Mouse (Mus musculus): ENCODE data around the gene Nagk. TPM values are rescaled to one million over a fixed set of nuclear protein-coding genes. Genes with fewer than 3 reads are reported as not detected.

Nagk gene
- polyA plus RNA-seq (2015; fragmentation: Nextera tagmentation; extraction: Ambion mirVana) = 55.4 and 58.0 TPM in 2 replicates

DNA sequence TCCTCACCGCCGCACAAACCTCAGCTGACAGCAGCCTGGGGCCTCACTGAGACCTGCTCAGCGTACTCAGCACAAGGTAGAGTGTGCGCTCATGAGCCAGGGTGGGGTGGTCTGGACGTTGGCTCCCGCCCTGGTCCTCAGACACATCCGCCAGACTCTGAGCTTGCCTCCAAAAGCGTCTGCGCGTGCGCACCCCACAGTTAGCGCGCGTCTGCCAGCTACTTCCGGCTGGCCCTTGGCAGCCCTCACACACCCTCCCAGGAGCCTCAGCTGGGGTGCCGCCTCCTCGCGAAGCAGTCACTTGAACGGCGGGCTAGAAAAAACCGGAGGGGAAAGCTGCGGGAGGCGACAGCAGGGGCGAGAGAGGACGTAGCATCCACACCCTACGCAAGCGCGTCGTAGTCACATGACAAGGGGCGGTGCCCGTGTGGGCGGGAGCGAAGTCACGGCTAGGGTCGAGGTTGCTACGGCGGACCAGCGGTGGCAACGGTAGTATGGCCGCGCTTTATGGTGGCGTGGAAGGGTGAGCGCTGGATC, at the start of gene Nagk:
TSS of gene Nagk (plus strand) at position 223 of the 537 bp plus-strand sequence.
- H3K9ac ChIP-seq = peak within 1 kb of the TSS; percentile 78
- under 1% methylated on average over 43 of the region's 43 CpGs for WGBS
- no peaks in the 10 kb centered on the region for H3K27me3 ChIP-seq
- H3K9me3 ChIP-seq = no peaks in the 10 kb centered on the region
- peak within 1 kb of the TSS; percentile 94 for H3K27ac ChIP-seq
- peak; percentile 95 for ATAC-seq (ENCODE audit: insufficient number of reproducible peaks, insufficient read depth, low FRiP score, low TSS enrichment, low read depth)
- peak within 1 kb of the TSS; percentile 71 for H3K4me2 ChIP-seq
- peaks cover 6% of the 10 kb centered on the region for H3K4me1 ChIP-seq
- H3K36me3 ChIP-seq = peaks cover 12% of the 10 kb centered on the region; the same call in 1 of the 2 replicates
- H3K4me3 ChIP-seq = peak within 1 kb of the TSS; percentile 55

DNA sequence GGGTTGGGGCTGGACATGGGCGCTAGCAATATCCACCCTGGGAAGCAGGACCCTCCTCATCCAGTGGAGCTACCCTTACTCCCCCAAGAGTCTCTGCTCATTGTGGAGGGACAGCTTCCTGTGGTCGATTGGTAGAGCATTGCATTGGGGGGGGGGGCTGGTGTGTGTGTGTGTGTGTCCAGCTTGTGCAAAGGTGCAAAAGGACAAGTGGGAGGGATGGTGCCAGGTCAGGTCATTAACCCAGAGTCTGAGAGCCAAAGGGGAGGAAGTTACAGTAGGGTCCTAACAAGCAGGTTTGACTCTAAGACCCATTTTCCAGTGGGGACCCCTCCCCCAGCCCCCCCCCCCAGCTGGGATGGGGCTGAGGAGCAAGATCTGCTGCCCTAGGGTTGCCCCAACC, 49.3 kb upstream of the Nagk start:
- ATAC-seq (ENCODE audit: insufficient number of reproducible peaks, insufficient read depth, low FRiP score, low TSS enrichment, low read depth) = no peak

DNA sequence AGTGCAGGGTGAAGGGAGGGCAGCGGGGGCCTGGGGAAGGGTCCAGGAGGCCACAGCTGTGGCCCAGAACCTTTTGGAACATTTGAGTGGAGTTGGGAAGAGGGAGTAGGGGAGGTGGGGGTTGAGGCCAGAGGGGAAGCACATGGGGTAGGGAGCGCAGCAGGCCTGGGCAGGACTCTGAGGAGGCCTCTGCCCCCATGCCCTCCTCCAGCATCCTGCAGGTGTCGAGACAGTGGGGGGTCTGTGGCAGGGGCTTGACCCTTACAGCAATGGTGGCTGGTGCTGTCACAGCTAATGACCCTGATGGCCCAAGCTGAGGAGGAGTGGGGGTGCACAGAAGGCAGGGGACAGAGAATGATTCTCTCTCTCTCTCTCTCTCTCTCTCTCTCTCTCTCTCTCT, 45.5 kb upstream of the Nagk start:
- H3K4me1 ChIP-seq = 0 out of 2 replicates have a peak, but pooled peaks cover 10% of the 10 kb centered on the region
- no peak overlapping the region for H3K4me2 ChIP-seq
- H3K9ac ChIP-seq = no peak overlapping the region
- H3K27ac ChIP-seq = no peak overlapping the region
- peaks cover 47% of the 10 kb centered on the region for H3K27me3 ChIP-seq
- H3K9me3 ChIP-seq = no peaks in the 10 kb centered on the region
- WGBS = 47% methylated on average over 3 of the region's 3 CpGs
- H3K4me3 ChIP-seq = no peak overlapping the region
- H3K36me3 ChIP-seq = no peaks in the 10 kb centered on the region
- no peak for ATAC-seq (ENCODE audit: insufficient number of reproducible peaks, insufficient read depth, low FRiP score, low TSS enrichment, low read depth)

More for the DNA sequence above, 49.3 kb upstream of the Nagk start:
- no peaks in the 10 kb centered on the region for H3K36me3 ChIP-seq
- no peak overlapping the region for H3K27ac ChIP-seq
- H3K4me3 ChIP-seq = no peak overlapping the region
- H3K4me1 ChIP-seq = 0 out of 2 replicates have a peak, but pooled peaks cover 9% of the 10 kb centered on the region
- WGBS = 52% methylated on average over 2 of the region's 2 CpGs
- no peak overlapping the region for H3K9ac ChIP-seq
- H3K9me3 ChIP-seq = 0 out of 2 replicates have a peak, but pooled peaks cover 7% of the 10 kb centered on the region
- H3K27me3 ChIP-seq = peaks cover 35% of the 10 kb centered on the region
- no peak overlapping the region for H3K4me2 ChIP-seq

DNA sequence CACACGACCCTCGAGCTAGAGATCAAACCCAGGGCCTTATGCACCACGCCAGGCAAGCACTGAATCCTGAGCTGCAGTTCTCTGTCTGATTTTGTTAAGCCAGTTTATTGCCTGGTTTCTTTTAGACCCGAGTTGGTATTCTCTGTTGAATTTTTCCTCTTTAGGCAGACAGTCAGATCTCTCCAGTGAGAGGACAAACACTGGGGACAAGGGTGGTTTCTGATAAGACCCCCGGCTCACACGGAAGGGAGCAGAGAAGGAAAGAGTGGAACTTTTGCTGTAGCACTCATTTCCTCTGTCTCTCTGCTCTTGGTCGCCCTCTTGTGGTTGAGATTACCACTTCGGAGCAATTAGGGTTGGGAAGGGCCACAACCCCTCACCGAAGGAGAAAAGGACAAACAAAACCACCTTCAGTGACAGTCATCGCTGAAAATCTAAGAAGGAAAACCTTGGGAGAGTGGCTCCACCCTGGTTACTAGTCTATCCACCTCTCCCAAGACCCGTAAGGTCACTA, 44.6 kb upstream of the Nagk start:
- H3K27ac ChIP-seq = no peak overlapping the region
- no peaks in the 10 kb centered on the region for H3K36me3 ChIP-seq
- no peak for ATAC-seq (ENCODE audit: insufficient number of reproducible peaks, insufficient read depth, low FRiP score, low TSS enrichment, low read depth)
- peak overlapping the region; percentile 27; the same call in 1 of the 2 replicates for H3K9ac ChIP-seq
- H3K9me3 ChIP-seq = no peaks in the 10 kb centered on the region
- H3K4me2 ChIP-seq = peak overlapping the region; percentile 33; the same call in 1 of the 2 replicates
- peaks cover 43% of the 10 kb centered on the region for H3K27me3 ChIP-seq
- 8% methylated on average over 11 of the region's 11 CpGs for WGBS
- no peak overlapping the region for H3K4me3 ChIP-seq
- H3K4me1 ChIP-seq = 0 out of 2 replicates have a peak, but pooled peaks cover 6% of the 10 kb centered on the region

DNA sequence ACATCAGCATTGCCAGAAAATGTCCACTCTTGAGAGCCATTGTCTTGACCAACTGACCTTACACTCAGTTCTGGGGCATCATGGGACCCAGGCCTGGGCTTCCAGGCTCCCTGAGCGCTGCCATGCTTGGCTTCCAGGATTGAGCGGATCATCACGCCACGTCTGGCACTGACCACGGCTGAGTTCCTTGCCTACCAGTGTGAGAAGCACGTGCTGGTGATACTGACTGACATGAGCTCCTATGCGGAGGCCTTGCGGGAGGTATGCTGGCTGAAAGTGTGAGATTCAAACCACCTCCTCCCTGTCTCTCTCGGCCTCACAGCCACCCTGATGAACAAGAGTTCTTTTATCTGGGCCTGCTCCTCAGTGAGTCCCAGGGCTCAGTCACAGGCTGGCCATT, 38.7 kb upstream of the Nagk start:
- H3K27me3 ChIP-seq = peaks cover 69% of the 10 kb centered on the region
- H3K36me3 ChIP-seq = no peaks in the 10 kb centered on the region
- H3K27ac ChIP-seq = no peak overlapping the region
- 71% methylated on average over 9 of the region's 9 CpGs for WGBS
- no peak for ATAC-seq (ENCODE audit: insufficient number of reproducible peaks, insufficient read depth, low FRiP score, low TSS enrichment, low read depth)
- no peak overlapping the region for H3K4me3 ChIP-seq
- no peak overlapping the region for H3K9ac ChIP-seq
- H3K4me2 ChIP-seq = no peak overlapping the region
- H3K9me3 ChIP-seq = no peaks in the 10 kb centered on the region
- peaks cover 10% of the 10 kb centered on the region; the same call in 1 of the 2 replicates for H3K4me1 ChIP-seq

DNA sequence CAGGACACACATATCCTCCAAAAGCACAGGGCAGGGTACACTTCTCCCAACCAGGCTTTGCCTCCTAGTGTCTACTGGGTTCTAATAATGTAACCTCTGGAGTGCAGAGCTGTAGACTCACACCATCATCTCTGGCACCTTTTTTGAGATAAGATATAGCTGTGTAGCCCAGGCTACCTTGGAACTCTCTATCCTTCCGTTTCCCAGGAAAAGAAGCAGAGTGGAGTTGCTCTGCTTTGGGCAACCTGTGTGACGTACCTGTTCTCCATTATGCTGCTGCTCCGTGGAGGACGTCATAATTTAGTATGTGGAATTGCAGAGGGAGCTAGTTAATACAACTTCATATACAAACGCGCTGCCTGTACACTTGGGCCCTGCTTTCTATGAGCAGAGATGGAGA, 32.4 kb upstream of the Nagk start, which contains the start of gene Ankrd53:
TSS of gene Ankrd53 (plus strand) at position 301 of the 400 bp plus-strand sequence.
- H3K4me1 ChIP-seq = peaks cover 17% of the 10 kb centered on the region
- H3K4me2 ChIP-seq = peak within 1 kb of the TSS; percentile 68
- no peaks in the 10 kb centered on the region for H3K36me3 ChIP-seq
- H3K9ac ChIP-seq = peak within 1 kb of the TSS; percentile 66
- no peaks in the 10 kb centered on the region for H3K9me3 ChIP-seq
- ATAC-seq (ENCODE audit: insufficient number of reproducible peaks, insufficient read depth, low FRiP score, low TSS enrichment, low read depth) = no peak
- H3K27ac ChIP-seq = no peak within 1 kb of the TSS
- WGBS = 23% methylated on average over 6 of the region's 6 CpGs
- H3K27me3 ChIP-seq = peaks cover 67% of the 10 kb centered on the region
- H3K4me3 ChIP-seq = peak within 1 kb of the TSS; percentile 41

DNA sequence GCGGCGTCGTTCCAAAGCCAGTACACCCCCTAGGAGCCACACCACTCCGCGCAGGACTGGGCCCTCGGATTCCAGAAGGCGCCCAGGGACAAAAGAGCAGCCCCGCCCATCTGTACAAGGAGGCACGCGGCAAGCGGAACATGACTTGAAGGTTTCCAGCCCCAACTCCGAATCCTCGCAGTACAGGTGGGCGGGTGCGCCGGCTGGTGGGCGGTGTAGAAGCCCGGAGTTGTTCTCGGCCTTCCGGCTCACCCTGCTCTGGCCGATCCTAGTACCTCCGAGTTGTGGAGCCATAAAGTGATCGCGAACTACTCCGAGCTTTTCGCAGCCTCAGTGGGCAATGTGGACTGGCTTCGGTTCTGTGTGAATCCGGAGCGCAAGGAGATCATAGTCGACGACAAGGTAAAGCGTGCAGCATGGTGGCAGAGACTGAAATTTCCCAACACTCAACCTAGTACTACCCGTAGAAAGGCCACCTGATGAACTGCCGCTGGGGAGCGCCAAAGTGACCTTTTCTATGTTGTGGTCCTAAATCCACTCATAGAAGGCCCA, 31.8 kb upstream of the Nagk start:
- H3K9me3 ChIP-seq = no peaks in the 10 kb centered on the region
- 0 out of 2 replicates have a peak, but pooled peaks cover 1% of the 10 kb centered on the region for H3K36me3 ChIP-seq
- 0 out of 2 replicates have a peak, but pooled peaks have one; percentile 27 for ATAC-seq (ENCODE audit: insufficient number of reproducible peaks, insufficient read depth, low FRiP score, low TSS enrichment, low read depth)
- peaks cover 61% of the 10 kb centered on the region for H3K27me3 ChIP-seq
- under 1% methylated on average over 35 of the region's 35 CpGs for WGBS
- H3K9ac ChIP-seq = peak overlapping the region; percentile 66
- peaks cover 17% of the 10 kb centered on the region for H3K4me1 ChIP-seq
- peak overlapping the region; percentile 68 for H3K4me2 ChIP-seq
- H3K27ac ChIP-seq = no peak overlapping the region
- H3K4me3 ChIP-seq = peak overlapping the region; percentile 41

DNA sequence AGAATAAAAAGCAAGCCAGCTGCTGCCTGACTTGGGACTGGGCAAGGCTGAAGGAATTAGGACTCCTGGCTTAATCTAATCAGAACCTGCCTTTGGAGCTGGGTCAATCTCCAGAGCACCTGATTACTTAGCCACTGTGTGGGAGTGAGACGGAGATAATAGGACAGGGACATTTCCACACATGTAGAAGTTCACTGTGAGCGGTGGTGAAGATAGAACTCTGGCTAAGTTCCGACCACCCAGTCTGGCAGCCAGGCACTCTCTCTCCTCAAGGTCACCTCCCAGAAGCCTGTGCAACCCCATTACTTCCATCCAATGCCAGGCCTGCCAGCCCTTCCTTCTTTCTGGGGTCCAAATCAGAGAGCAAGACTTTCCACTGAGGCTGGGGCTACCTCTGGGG, 27.8 kb upstream of the Nagk start:
- WGBS = 84% methylated on average over 3 of the region's 3 CpGs
- ATAC-seq (ENCODE audit: insufficient number of reproducible peaks, insufficient read depth, low FRiP score, low TSS enrichment, low read depth) = no peak

DNA sequence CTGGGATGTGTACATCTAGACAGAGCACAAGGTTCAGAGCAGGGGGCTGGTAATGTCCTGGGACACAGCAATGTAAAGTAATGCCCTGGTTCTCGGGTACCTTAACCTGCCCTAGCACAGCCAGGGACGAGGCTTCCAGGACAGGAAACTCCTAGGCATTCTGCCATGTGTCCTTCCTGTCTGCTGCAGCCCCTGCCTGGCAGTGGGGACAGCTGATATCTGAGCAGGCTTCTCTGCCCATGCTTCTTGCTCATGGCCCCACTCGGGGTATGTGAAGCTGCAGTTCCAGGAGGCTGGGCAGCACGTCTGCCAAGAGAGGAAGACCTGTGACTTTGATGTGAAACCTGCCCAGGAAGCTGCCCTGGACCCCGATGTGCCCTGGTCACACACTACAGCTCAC, 26.3 kb upstream of the Nagk start:
- 77% methylated on average over 5 of the region's 5 CpGs for WGBS
- peaks cover 12% of the 10 kb centered on the region for H3K27me3 ChIP-seq
- H3K36me3 ChIP-seq = peaks cover 55% of the 10 kb centered on the region
- no peak overlapping the region for H3K9ac ChIP-seq
- H3K4me2 ChIP-seq = no peak overlapping the region
- H3K9me3 ChIP-seq = no peaks in the 10 kb centered on the region
- no peak overlapping the region for H3K27ac ChIP-seq
- H3K4me1 ChIP-seq = peaks cover 3% of the 10 kb centered on the region; the same call in 1 of the 2 replicates
- no peak for ATAC-seq (ENCODE audit: insufficient number of reproducible peaks, insufficient read depth, low FRiP score, low TSS enrichment, low read depth)
- H3K4me3 ChIP-seq = no peak overlapping the region

More for the DNA sequence above, 27.8 kb upstream of the Nagk start:
- Histone ChIP-seq H3K4me1 (peaks cover 14% of the 10 kb centered on the region), H3K9ac (no peak overlapping the region), H3K4me3 (no peak overlapping the region), H3K4me2 (no peak overlapping the region), H3K27me3 (peaks cover 27% of the 10 kb centered on the region), H3K36me3 (peaks cover 40% of the 10 kb centered on the region), H3K27ac (no peak overlapping the region), H3K9me3 (no peaks in the 10 kb centered on the region)

DNA sequence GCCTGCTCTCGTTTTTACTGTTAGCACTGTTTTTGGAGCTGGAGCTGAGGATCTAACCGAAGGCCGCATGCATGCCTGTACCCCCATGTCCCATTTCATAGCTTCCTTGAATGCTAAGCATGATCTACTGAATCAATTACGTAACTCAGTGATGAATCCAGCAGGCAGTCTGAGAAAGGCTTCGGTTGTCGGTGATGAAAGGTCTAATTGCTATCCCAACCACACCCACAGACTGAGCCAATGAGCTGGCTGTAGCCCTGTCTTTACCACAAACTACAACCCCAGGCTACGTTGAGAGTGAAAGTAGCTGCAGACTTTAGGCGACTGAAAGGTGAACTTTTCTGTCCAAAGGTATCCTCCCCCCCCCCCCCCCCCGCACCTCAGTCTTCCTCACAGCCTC, 20.7 kb upstream of the Nagk start:
- ATAC-seq (ENCODE audit: insufficient number of reproducible peaks, insufficient read depth, low FRiP score, low TSS enrichment, low read depth) = no peak
- H3K4me3 ChIP-seq = peak overlapping the region; percentile 95
- H3K27ac ChIP-seq = no peak overlapping the region
- peak overlapping the region; percentile 79 for H3K4me2 ChIP-seq
- H3K9ac ChIP-seq = peak overlapping the region; percentile 97
- no peaks in the 10 kb centered on the region for H3K9me3 ChIP-seq
- H3K4me1 ChIP-seq = peaks cover 22% of the 10 kb centered on the region
- 56% methylated on average over 9 of the region's 9 CpGs for WGBS
- peaks cover 45% of the 10 kb centered on the region for H3K36me3 ChIP-seq
- no peaks in the 10 kb centered on the region for H3K27me3 ChIP-seq

DNA sequence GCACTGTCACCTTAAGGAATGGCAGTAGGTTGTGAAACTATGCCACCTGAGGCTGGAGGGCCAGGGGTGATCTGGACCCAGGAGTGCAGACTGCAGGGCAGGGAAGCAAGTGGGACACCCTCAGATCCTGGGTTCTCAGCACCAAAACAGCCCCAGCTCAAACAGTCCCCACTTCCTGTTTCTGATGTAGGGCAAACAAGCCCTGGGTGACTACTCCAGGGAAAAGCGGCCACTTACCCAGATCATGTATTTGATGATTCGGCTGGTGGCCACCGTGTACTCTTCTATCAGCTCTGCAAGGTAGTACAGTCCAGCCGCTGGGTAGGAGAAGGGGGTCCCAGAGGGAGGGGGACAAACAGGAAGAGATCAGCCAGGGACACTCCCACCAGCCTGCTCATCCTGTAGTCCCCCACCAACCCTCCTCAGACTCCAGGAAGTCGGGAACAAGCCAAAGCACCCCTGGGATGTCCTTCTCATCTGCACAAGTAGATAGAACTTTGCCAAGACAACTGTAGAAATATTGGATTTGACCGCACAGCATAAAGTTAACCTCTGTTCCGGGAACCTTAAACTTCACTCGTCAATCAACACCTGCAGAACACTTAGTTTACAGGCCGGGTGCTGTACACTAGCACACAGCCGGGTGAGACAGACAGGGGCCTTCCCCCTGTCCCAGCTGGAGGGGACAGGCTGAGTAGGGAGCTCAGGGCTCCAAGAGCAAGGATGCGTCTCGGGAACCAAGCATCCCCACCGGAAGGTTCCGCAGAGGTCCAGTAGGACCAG, 19.8 kb upstream of the Nagk start:
- Histone ChIP-seq H3K27ac (peak overlapping the region; percentile 83), H3K27me3 (no peaks in the 10 kb centered on the region), H3K9ac (peak overlapping the region; percentile 97), H3K4me3 (peak overlapping the region; percentile 95), H3K4me2 (peak overlapping the region; percentile 79), H3K4me1 (peaks cover 22% of the 10 kb centered on the region), H3K9me3 (no peaks in the 10 kb centered on the region), H3K36me3 (peaks cover 36% of the 10 kb centered on the region)
- 2% methylated on average over 14 of the region's 14 CpGs for WGBS
- no peak for ATAC-seq (ENCODE audit: insufficient number of reproducible peaks, insufficient read depth, low FRiP score, low TSS enrichment, low read depth)

Data from embryonic facial prominence, embryonic 13.5 days (tissue).